Mouse (Mus musculus) MEL (cell line): ENCODE results near the gene Kat8. TPM values are rescaled to one million over a fixed set of nuclear protein-coding genes. Genes with fewer than 3 reads are reported as not detected.

Source experiments
- DNase-seq: peaks from one replicate; pipeline ENCODE4 v3.0.0; 2011; ENCODE audit warnings: low read depth, low spot score
- H3K27ac ChIP-seq: 2 replicates; pipeline ENCODE4 v1.5.1; 2012; ENCODE audit warnings: low read depth, mild to moderate bottlenecking, control low read depth, low read length, moderate library complexity; ENCODE audit not compliant: control insufficient read depth
- H3K27me3 ChIP-seq, 2 experiments: fragments of 150-350 bp in 1 of 2; sonication (generic) in 1 of 2; 2 replicates each; pipeline ENCODE4 v1.6.1; 2012; ENCODE audit warnings: low read length in 2 of 2, mild to moderate bottlenecking in 2 of 2, improper control_type of control experiment in 1 of 2, moderate library complexity in 1 of 2; ENCODE audit not compliant: insufficient read depth in 2 of 2, control insufficient read depth in 1 of 2
- H3K36me3 ChIP-seq, 2 experiments: 2 replicates each; pipeline ENCODE4 v1.6.1; 2012 to 2014; ENCODE audit warnings: low read length in 2 of 2, improper control_type of control experiment in 1 of 2, inconsistent platforms in 1 of 2, mild to moderate bottlenecking in 1 of 2; ENCODE audit not compliant: insufficient read depth in 2 of 2, control insufficient read depth in 1 of 2
- H3K4me1 ChIP-seq, 2 experiments: fragments of 150-350 bp in 1 of 2; sonication (generic) in 1 of 2; 2 replicates each; pipeline ENCODE4 v1.6.1; 2012; ENCODE audit warnings: low read length in 2 of 2, improper control_type of control experiment in 1 of 2, mild to moderate bottlenecking in 1 of 2; ENCODE audit not compliant: insufficient read depth in 2 of 2, control insufficient read depth in 1 of 2
- H3K4me3 ChIP-seq, 2 experiments: fragments of 150-350 bp in 1 of 2; sonication (generic) in 1 of 2; 2 replicates each; pipeline ENCODE4 v1.5.1; 2012; ENCODE audit warnings: low read depth in 2 of 2, low read length in 2 of 2, mild to moderate bottlenecking in 2 of 2, moderate library complexity in 2 of 2, control low read depth in 1 of 2, improper control_type of control experiment in 1 of 2; ENCODE audit not compliant: control insufficient read depth in 1 of 2, insufficient read depth in 1 of 2
- H3K79me2 ChIP-seq: 2 replicates; pipeline ENCODE4 v1.6.1; 2012; ENCODE audit warnings: mild to moderate bottlenecking, low read length, moderate library complexity; ENCODE audit not compliant: control insufficient read depth, poor library complexity, insufficient read depth
- H3K9ac ChIP-seq: 2 replicates; pipeline ENCODE4 v1.6.1; 2012; ENCODE audit warnings: low read depth, mild to moderate bottlenecking, control low read depth, low read length, moderate library complexity; ENCODE audit not compliant: control insufficient read depth, poor library complexity, severe bottlenecking
- H3K9me3 ChIP-seq: fragments of 150-350 bp; sonication (generic); replicated peaks from 2 replicates; pipeline ENCODE4 v1.6.1; 2012; ENCODE audit warnings: mild to moderate bottlenecking, low read length, improper control_type of control experiment, moderate library complexity; ENCODE audit not compliant: insufficient read depth
- BHLHE40 ChIP-seq: IDR thresholded peaks from 2 replicates; pipeline ENCODE4 v1.6.1; 2012; ENCODE audit warnings: low read depth, mild to moderate bottlenecking, inconsistent platforms, low read length, improper control_type of control experiment, borderline replicate concordance
- CHD1 ChIP-seq: IDR thresholded peaks from 2 replicates; pipeline ENCODE4 v1.6.1; 2012; ENCODE audit warnings: low read depth, mild to moderate bottlenecking, inconsistent platforms, low read length, improper control_type of control experiment
- CHD2 ChIP-seq: IDR thresholded peaks from 2 replicates; pipeline ENCODE4 v1.6.1; 2011; ENCODE audit warnings: low read length, improper control_type of control experiment
- CTCF ChIP-seq, 3 experiments: IDR thresholded peaks in 2 of 3; conservative IDR thresholded peaks in 1 of 3; 2 replicates each; pipeline ENCODE4 v1.5.1; 2011 to 2012; ENCODE audit warnings: low read length in 3 of 3, low read depth in 2 of 3, mild to moderate bottlenecking in 2 of 3, improper control_type of control experiment in 1 of 3, inconsistent platforms in 1 of 3, mixed read lengths in 1 of 3, moderate library complexity in 1 of 3; ENCODE audit not compliant: control insufficient read depth in 1 of 3, insufficient read depth in 1 of 3, poor library complexity in 1 of 3, severe bottlenecking in 1 of 3
- EP300 ChIP-seq, 2 experiments: IDR thresholded peaks; 2 replicates each; pipeline ENCODE4 v1.6.1; 2011; ENCODE audit warnings: improper control_type of control experiment in 2 of 2, low read length in 2 of 2, low read depth in 1 of 2, mild to moderate bottlenecking in 1 of 2
- ETS1 ChIP-seq: IDR thresholded peaks from 2 replicates; pipeline ENCODE4 v1.6.1; 2012; ENCODE audit warnings: low read depth, mild to moderate bottlenecking, inconsistent platforms, low read length, improper control_type of control experiment, moderate library complexity
- GABPA ChIP-seq: IDR thresholded peaks from 2 replicates; pipeline ENCODE4 v1.6.1; 2012; ENCODE audit warnings: low read depth, mild to moderate bottlenecking, inconsistent platforms, low read length, improper control_type of control experiment, moderate library complexity
- GATA1 ChIP-seq: IDR thresholded peaks from 2 replicates; pipeline ENCODE4 v1.6.1; 2011; ENCODE audit warnings: low read depth, low read length, improper control_type of control experiment
- HCFC1 ChIP-seq: IDR thresholded peaks from 2 replicates; pipeline ENCODE4 v1.6.1; 2012; ENCODE audit warnings: low read depth, mild to moderate bottlenecking, inconsistent platforms, low read length, improper control_type of control experiment, moderate library complexity
- KAT2A ChIP-seq: conservative IDR thresholded peaks from 2 replicates; pipeline ENCODE4 v1.6.1; 2012; ENCODE audit warnings: low read depth, low read length, improper control_type of control experiment, inconsistent platforms
- MAX ChIP-seq: IDR thresholded peaks from 2 replicates; pipeline ENCODE4 v1.6.1; 2011; ENCODE audit warnings: low read length, improper control_type of control experiment
- MXI1 ChIP-seq: IDR thresholded peaks from 2 replicates; pipeline ENCODE4 v1.6.1; 2011; ENCODE audit warnings: mild to moderate bottlenecking, low read depth, low read length, improper control_type of control experiment
- MYB ChIP-seq: IDR thresholded peaks from 2 replicates; pipeline ENCODE4 v1.6.1; 2011; ENCODE audit warnings: mild to moderate bottlenecking, low read depth, low read length, improper control_type of control experiment
- MYC ChIP-seq: IDR thresholded peaks from 2 replicates; pipeline ENCODE4 v1.6.1; 2011; ENCODE audit warnings: low read depth, mild to moderate bottlenecking, low read length, improper control_type of control experiment, moderate library complexity
- NELFE ChIP-seq: IDR thresholded peaks from 2 replicates; pipeline ENCODE4 v1.6.1; 2011; ENCODE audit warnings: low read depth, low read length, improper control_type of control experiment
- NRF1 ChIP-seq: IDR thresholded peaks from 2 replicates; pipeline ENCODE4 v1.6.1; 2014; ENCODE audit warnings: low read depth, mild to moderate bottlenecking, inconsistent platforms, low read length, improper control_type of control experiment, moderate library complexity; ENCODE audit not compliant: poor library complexity, insufficient read depth, severe bottlenecking
- POLR2AphosphoS2 ChIP-seq: IDR thresholded peaks from 2 replicates; pipeline ENCODE4 v1.6.1; 2011; ENCODE audit warnings: low read length, improper control_type of control experiment
- POLR2AphosphoS5 ChIP-seq: IDR thresholded peaks from 2 replicates; pipeline ENCODE4 v1.6.1; 2012; ENCODE audit warnings: low read depth, borderline replicate concordance, mild to moderate bottlenecking, inconsistent platforms, low read length, moderate library complexity, mixed read lengths
- RAD21 ChIP-seq: IDR thresholded peaks from 2 replicates; pipeline ENCODE4 v1.6.1; 2011; ENCODE audit warnings: mild to moderate bottlenecking, low read depth, low read length, improper control_type of control experiment
- RCOR1 ChIP-seq: IDR thresholded peaks from 2 replicates; pipeline ENCODE4 v1.6.1; 2012; ENCODE audit warnings: low read depth, mild to moderate bottlenecking, inconsistent platforms, low read length, improper control_type of control experiment
- SIN3A ChIP-seq: IDR thresholded peaks from 2 replicates; pipeline ENCODE4 v1.6.1; 2012; ENCODE audit warnings: low read length, improper control_type of control experiment, inconsistent platforms
- SMC3 ChIP-seq: IDR thresholded peaks from 2 replicates; pipeline ENCODE4 v1.6.1; 2011; ENCODE audit warnings: low read depth, low read length, improper control_type of control experiment
- TCF12 ChIP-seq: IDR thresholded peaks from 2 replicates; pipeline ENCODE4 v1.6.1; 2014; ENCODE audit warnings: low read depth, mild to moderate bottlenecking, inconsistent platforms, low read length, improper control_type of control experiment, moderate library complexity
- USF1 ChIP-seq: IDR thresholded peaks from 2 replicates; pipeline ENCODE4 v1.6.1; 2014; ENCODE audit warnings: low read depth, mild to moderate bottlenecking, inconsistent platforms, low read length, improper control_type of control experiment, moderate library complexity
- USF2 ChIP-seq, 2 experiments: IDR thresholded peaks; 2 replicates each; pipeline ENCODE4 v1.6.1; 2011 to 2012; ENCODE audit warnings: improper control_type of control experiment in 2 of 2, low read length in 2 of 2, borderline replicate concordance in 1 of 2, inconsistent platforms in 1 of 2, low read depth in 1 of 2, mild to moderate bottlenecking in 1 of 2; ENCODE audit not compliant: insufficient read depth in 1 of 2
- ZC3H11A ChIP-seq: IDR thresholded peaks from 2 replicates; pipeline ENCODE4 v1.6.1; 2012; ENCODE audit warnings: low read depth, mild to moderate bottlenecking, inconsistent platforms, low read length, improper control_type of control experiment
- ZMIZ1 ChIP-seq: IDR thresholded peaks from 2 replicates; pipeline ENCODE4 v1.6.1; 2012; ENCODE audit warnings: low read depth, mild to moderate bottlenecking, inconsistent platforms, low read length, improper control_type of control experiment, moderate library complexity
- ZNF384 ChIP-seq: IDR thresholded peaks from 2 replicates; pipeline ENCODE4 v1.6.1; 2012; ENCODE audit warnings: low read depth, mild to moderate bottlenecking, inconsistent platforms, low read length, improper control_type of control experiment
- polyA plus RNA-seq, 2 experiments: library from polyadenylated mRNA; stranded (reverse) in 1 of 2; unstranded in 1 of 2; fragments of >175 nt in 1 of 2; fragments of >200 nt in 1 of 2; gene quantifications; 2 replicates each; pipeline versions ENCODE4 v1.2.1 to v1.2.4; 2012; ENCODE audit warnings: low replicate concordance in 2 of 2, low read depth in 1 of 2; ENCODE audit not compliant: insufficient read length in 2 of 2, insufficient read depth in 1 of 2, missing spikeins in 1 of 2
- total RNA-seq: library from RNA; depleted of rRNA; stranded (reverse); fragments of 300-350 nt; gene quantifications from 2 replicates; pipeline ENCODE4 v1.2.3, GENCODE M21; 2012

The Kat8 gene
- total and polyA plus RNA-seq, 3 experiments, result 39.5 to 45.8 TPM; not detected in 1

DNA sequence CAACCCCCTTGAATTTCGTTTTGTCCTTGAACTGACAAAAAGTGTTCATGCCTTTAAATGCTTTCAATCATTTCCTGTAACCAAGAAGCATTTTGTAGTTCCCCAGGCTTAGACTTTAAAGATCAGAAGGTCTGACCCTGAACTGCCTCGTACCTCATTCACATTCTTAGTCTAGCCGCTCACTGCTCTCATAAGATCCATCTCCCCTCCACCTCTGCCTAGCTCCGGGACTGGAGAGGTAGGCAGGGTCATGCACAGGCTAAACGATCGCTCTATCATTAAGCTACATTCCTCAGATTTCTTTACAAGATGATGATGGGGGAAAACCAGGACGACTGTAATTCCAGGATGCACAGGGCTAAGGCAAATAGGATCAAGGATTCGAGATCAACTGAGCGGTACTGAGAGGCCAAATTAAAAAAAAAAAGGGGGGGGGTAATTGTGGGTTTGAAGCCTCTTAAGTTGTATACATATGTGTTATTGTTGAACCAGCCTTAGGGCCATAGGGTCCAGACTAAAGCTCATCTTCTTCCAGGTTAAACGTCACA is 54.1 kb downstream of the Kat8 start:
- peak; percentile 67 for DNase-seq
- Histone ChIP-seq H3K4me1 (peaks cover 3 to 13% of the 10 kb centered on the region in 2 experiments), H3K27ac (peak overlapping the region; percentile 83), H3K4me3 (peak overlapping the region; percentile 74 to 75), H3K36me3 (peaks cover 11 to 24% of the 10 kb centered on the region in 2 experiments), H3K9ac (peak overlapping the region; percentile 82), H3K79me2 (peaks cover 33% of the 10 kb centered on the region), H3K27me3 (no peaks in the 10 kb centered on the region), H3K9me3 (no peaks in the 10 kb centered on the region)
- TF ChIP-seq USF2 (IDR thresholded peaks at IDR 0.05; ENCODE audit: borderline replicate concordance in 1 of 2, insufficient read depth in 1 of 2, low read depth in 1 of 2, low read length in 2 of 2), result no peak
- no peak for TF ChIP-seq SMC3
- no peak for TF ChIP-seq RAD21
- no peak for TF ChIP-seq TCF12
- TF ChIP-seq NRF1, result no peak

DNA sequence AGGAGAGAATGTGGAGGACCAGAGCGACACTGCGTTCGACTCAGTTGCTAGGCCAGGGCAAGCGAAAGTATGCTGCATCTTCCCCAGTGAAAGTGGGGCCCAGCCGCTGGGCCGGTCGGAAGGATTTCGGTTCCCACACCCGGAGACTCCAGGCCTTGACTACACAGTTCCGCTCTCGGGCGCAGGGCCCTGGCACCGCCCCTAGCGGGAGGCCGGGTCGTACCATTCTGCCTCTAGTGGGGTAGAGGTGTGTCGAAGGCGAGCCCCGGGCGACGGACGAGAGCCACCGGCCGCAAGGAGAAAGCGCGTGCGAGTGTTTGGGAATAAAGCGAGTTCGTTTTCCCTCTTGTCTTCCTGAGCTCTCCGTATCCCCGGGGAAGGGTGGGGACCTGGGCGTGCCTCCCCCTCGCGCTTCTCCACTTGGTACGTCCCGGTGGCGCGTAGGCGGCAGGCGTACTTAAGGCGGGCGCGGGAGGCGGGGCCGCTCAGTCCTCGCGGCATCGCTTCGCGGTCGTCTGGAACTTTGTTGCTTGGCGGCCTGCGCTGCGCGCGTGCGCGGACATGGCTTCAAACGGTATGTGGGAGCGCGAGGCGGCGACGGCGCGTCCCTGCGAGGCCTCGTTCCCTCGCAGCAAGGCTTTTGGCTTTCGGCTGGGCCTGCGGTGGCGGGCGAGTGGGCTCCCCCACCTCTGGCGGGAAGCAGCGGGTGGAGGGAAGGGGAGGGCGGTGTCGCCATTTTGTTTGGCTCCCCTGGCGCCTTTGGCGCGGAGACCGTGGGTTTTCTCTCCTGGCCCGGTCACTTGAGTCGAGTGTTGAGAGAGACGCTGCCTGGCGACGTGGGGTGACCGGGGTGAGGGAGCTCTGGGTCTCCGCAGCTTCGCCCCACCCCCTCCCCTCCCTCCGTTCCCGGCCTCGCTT is 54.9 kb downstream of the Kat8 start, which contains the start of gene Fus:
Gene Fus (plus strand): TSS at position 454 of the 918 bp plus-strand sequence.
- peaks cover 3 to 17% of the 10 kb centered on the region in 2 experiments for H3K4me1 ChIP-seq
- H3K9ac ChIP-seq, result peak within 1 kb of the TSS; percentile 99
- H3K27me3 ChIP-seq, result no peaks in the 10 kb centered on the region
- H3K9me3 ChIP-seq, result no peaks in the 10 kb centered on the region
- peak within 1 kb of the TSS; percentile 81 to 97 for H3K4me3 ChIP-seq
- peaks cover 40% of the 10 kb centered on the region for H3K79me2 ChIP-seq
- peaks cover 14 to 32% of the 10 kb centered on the region in 2 experiments for H3K36me3 ChIP-seq
- DNase-seq, result peak; percentile 96
- H3K27ac ChIP-seq, result peak within 1 kb of the TSS; percentile 93
- peak; percentile 81 for TF ChIP-seq HCFC1
- TF ChIP-seq MXI1, result peak; percentile 91
- no peak for TF ChIP-seq MYB
- TF ChIP-seq SMC3, result no peak
- TF ChIP-seq KAT2A, result no peak; the same call in 1 of the 2 replicates
- peak; percentile 90; the same call in 1 of the 2 replicates for TF ChIP-seq MYC
- TF ChIP-seq ZC3H11A, result no peak
- peak; percentile 98 for TF ChIP-seq POLR2AphosphoS5
- TF ChIP-seq GATA1, result no peak
- no peak for TF ChIP-seq BHLHE40
- peak; percentile 100 for TF ChIP-seq POLR2AphosphoS2
- no peak for TF ChIP-seq GABPA
- TF ChIP-seq USF2 (IDR thresholded peaks at IDR 0.05; ENCODE audit: borderline replicate concordance in 1 of 2, insufficient read depth in 1 of 2, low read depth in 1 of 2, low read length in 2 of 2), result no peak
- no peak for TF ChIP-seq USF1
- peak; percentile 100 for TF ChIP-seq NELFE
- no peak for TF ChIP-seq EP300 (IDR thresholded peaks at IDR 0.05; ENCODE audit: low read depth in 1 of 2, low read length in 2 of 2)
- peak; percentile 67 for TF ChIP-seq NRF1
- TF ChIP-seq CHD1, result peak; percentile 100
- TF ChIP-seq ZMIZ1, result peak; percentile 99
- no peak for TF ChIP-seq CHD2
- TF ChIP-seq RAD21, result no peak
- peak; percentile 89 for TF ChIP-seq MAX
- TF ChIP-seq ETS1, result no peak; the same call in 1 of the 2 replicates
- peak; percentile 91 for TF ChIP-seq SIN3A
- TF ChIP-seq ZNF384, result no peak
- no peak for TF ChIP-seq CTCF (IDR thresholded peaks at IDR 0.05 in 2 of 3, conservative IDR thresholded peaks at IDR 0.05 in 1 of 3; ENCODE audit: control insufficient read depth in 1 of 3, insufficient read depth in 1 of 3, low read depth in 2 of 3, low read length in 3 of 3, poor library complexity in 1 of 3, severe bottlenecking in 1 of 3)
- TF ChIP-seq RCOR1, result 0 out of 2 replicates have a peak, but pooled peaks have one; percentile 12
